Mouse (Mus musculus) neural tube, embryonic 13.5 days (tissue): ENCODE measurements at regions not wholly inside any gene's neighbourhood (a gene's known extent, or its start where the extent isn't known, plus 50 kb on each side); places are given as distances from the start of the nearest gene placed in this dataset.

Source experiments
- ATAC-seq: fragments of 200-750 bp; cut with Nextera tagmentation; 2 replicates; pipeline ENCODE4 v1.8.0; 2017; ENCODE audit warnings: low read depth, mild to moderate bottlenecking, moderate TSS enrichment, moderate library complexity
- H3K27ac ChIP-seq: fragments of 300-500 bp; sonication (generic); replicated peaks from 2 replicates; pipeline ENCODE4 v1.5.1; 2015; ENCODE audit warnings: moderate library complexity, mild to moderate bottlenecking, inconsistent platforms
- H3K27me3 ChIP-seq: fragments of 300-500 bp; sonication (generic); 2 replicates; pipeline ENCODE4 v1.6.1; 2015; ENCODE audit warnings: mild to moderate bottlenecking, inconsistent platforms
- H3K36me3 ChIP-seq: fragments of 300-500 bp; sonication (generic); 2 replicates; pipeline ENCODE4 v1.6.1; 2015; ENCODE audit warnings: mild to moderate bottlenecking, inconsistent platforms
- H3K4me1 ChIP-seq: fragments of 300-500 bp; sonication (generic); replicated peaks from 2 replicates; pipeline ENCODE4 v1.6.1; 2015; ENCODE audit warnings: inconsistent platforms
- H3K4me2 ChIP-seq: fragments of 300-500 bp; sonication (generic); 2 replicates; pipeline ENCODE4 v1.6.1; 2015; ENCODE audit warnings: inconsistent platforms, mild to moderate bottlenecking, moderate library complexity
- H3K4me3 ChIP-seq: fragments of 300-500 bp; sonication (generic); 2 replicates; pipeline ENCODE4 v1.5.1; 2015; ENCODE audit warnings: mild to moderate bottlenecking, inconsistent platforms
- H3K9ac ChIP-seq: fragments of 300-500 bp; sonication (generic); 2 replicates; pipeline ENCODE4 v1.6.1; 2015; ENCODE audit warnings: moderate library complexity, mild to moderate bottlenecking, inconsistent platforms
- H3K9me3 ChIP-seq: fragments of 300-500 bp; sonication (generic); 2 replicates; pipeline ENCODE4 v1.6.1; 2016; ENCODE audit warnings: inconsistent platforms
- WGBS: fragments of 180-500 bp; shearing (Covaris S2); methylation state at CpG from one replicate; pipeline ENCODE4 v1.1.7; 2015; 5-methylcytosine and 5-hydroxymethylcytosine counted together

GRCm38 (mm10) chr8:25361420-25361819 is 537.3 kb upstream of the Adam5 start:
- Histone ChIP-seq H3K9ac (no peak overlapping the region), H3K36me3 (no peaks in the 10 kb centered on the region)
- WGBS: 91% methylated on average over 5 of the region's 5 CpGs

DNA sequence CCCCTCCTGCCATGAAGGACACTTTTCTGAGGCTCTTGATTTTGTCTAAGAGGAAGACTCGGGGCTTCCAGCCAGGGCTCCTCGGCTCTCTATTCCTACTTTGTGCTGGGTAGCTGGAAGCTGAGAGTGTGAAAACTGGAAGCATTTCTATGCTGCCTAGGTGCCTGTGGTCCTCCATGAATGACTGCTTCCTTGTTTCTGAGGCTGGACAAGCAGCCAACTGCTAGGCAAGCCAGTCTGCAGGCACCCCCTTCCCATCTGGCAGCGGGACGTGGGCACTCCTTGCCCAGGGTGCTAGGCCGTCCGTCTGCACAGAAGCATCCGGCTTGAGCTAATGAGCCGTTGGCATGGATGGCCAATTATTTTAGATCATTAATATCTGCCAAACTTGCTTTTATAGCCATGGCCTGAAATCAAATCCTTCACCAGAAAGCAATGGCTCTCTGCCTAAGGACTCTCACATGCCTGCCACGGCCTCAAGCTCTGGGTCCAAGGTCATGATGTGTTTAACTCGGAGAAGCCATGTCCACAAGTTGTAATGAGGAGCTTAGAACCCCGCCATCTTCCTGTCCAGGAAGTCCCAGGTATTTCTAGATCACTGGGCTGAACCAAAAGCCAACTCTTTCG is 534.5 kb upstream of the Adam5 start:
- no peaks in the 10 kb centered on the region for H3K36me3 ChIP-seq
- H3K27ac ChIP-seq: no peak overlapping the region
- no peaks in the 10 kb centered on the region for H3K9me3 ChIP-seq
- H3K9ac ChIP-seq: no peak overlapping the region
- no peak overlapping the region for H3K4me2 ChIP-seq
- H3K4me1 ChIP-seq: peaks cover 12% of the 10 kb centered on the region
- 88% methylated on average over 12 of the region's 12 CpGs for WGBS
- ATAC-seq: no peak
- H3K27me3 ChIP-seq: no peaks in the 10 kb centered on the region
- no peak overlapping the region for H3K4me3 ChIP-seq

More at GRCm38 (mm10) chr8:25361420-25361819, 537.3 kb upstream of the Adam5 start:
- H3K4me3 ChIP-seq: no peak overlapping the region
- no peaks in the 10 kb centered on the region for H3K27me3 ChIP-seq
- H3K4me1 ChIP-seq: no peaks in the 10 kb centered on the region
- H3K27ac ChIP-seq: no peak overlapping the region
- no peaks in the 10 kb centered on the region for H3K9me3 ChIP-seq
- H3K4me2 ChIP-seq: no peak overlapping the region
- no peak for ATAC-seq

DNA sequence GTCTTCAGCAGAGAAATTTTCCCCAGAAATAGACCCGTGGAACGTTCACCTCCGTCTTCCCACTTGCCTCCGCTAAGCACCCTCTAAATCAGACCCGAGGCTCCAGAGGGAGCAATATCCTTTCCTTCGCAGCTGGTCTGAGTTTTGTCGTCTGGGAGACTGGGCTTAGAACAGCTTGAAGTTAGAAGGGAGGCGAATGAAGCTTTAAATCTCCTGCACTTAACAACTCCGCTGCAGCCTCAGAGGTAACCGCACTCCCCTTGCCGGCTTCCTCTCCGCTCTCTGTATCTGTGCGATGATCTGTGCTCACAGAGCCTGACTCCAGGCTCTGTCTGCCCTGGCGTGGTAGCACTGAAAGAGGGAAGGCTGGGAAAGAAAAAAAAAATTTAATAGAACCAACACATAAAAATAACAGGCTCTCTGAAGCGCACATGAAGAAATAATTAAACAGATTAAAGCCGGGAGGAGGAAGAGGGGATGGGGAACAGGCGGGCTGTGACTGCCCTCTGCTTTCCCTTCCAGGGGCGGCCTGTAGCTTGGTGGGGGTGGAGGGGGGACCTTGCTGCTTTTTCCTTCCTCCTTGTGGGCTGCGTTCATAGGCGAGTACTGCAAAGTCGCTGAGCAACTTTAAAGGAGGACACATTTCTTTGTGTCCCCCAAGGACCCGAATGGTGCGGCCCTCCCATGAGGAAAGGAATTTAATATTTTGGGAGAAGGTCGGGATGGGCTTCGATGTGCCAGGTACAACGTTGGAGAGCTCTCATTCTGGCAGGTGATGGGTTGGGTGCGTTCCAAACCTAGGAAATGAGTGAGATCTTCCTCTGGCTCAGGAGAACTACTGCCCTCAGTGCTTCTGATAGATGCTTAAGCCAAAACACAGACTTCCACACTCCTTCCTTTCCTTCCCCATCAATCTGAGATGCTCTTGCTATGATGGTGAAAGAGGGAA is 529.9 kb upstream of the Adam5 start:
- H3K9ac ChIP-seq: peak overlapping the region; percentile 39
- peak overlapping the region; percentile 49 for H3K4me2 ChIP-seq
- no peaks in the 10 kb centered on the region for H3K36me3 ChIP-seq
- WGBS: 11% methylated on average over 27 of the region's 27 CpGs
- peak overlapping the region; percentile 68 for H3K27ac ChIP-seq
- peaks cover 17% of the 10 kb centered on the region for H3K4me1 ChIP-seq
- peaks cover 9% of the 10 kb centered on the region; the same call in 1 of the 2 replicates for H3K27me3 ChIP-seq
- H3K9me3 ChIP-seq: no peaks in the 10 kb centered on the region
- ATAC-seq: peak; percentile 84
- peak overlapping the region; percentile 15 for H3K4me3 ChIP-seq

DNA sequence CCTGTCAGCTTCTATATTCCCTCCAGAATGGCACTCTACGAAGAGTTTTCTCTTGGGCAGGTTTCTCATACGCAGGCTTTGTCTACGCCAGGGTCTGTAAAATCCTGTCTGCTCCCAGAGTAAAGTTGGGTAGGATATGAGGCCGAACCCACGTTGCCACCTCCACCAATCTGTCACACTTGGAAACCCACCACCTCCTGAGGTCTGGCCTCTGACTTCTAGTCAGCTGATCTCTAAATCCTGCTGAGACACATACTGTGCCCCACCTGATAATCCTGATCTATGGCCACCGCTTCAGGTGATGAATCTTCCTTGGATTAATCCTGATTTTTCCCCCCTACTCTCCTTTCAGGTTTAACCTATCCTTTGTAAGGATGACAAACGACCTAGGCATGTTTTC is 529.2 kb upstream of the Adam5 start:
- peaks cover 17% of the 10 kb centered on the region for H3K4me1 ChIP-seq
- peak overlapping the region; percentile 15; the same call in 1 of the 2 replicates for H3K4me3 ChIP-seq
- ATAC-seq: peak; percentile 33; the same call in 1 of the 2 replicates
- 50% methylated on average over 7 of the region's 7 CpGs for WGBS
- H3K36me3 ChIP-seq: no peaks in the 10 kb centered on the region
- H3K9me3 ChIP-seq: no peaks in the 10 kb centered on the region
- peak overlapping the region; percentile 49 for H3K4me2 ChIP-seq
- H3K27ac ChIP-seq: peak overlapping the region; percentile 68
- H3K9ac ChIP-seq: 0 out of 2 replicates have a peak overlapping the region, but pooled peaks have one; percentile 39
- peaks cover 9% of the 10 kb centered on the region; the same call in 1 of the 2 replicates for H3K27me3 ChIP-seq

- H3K27me3 ChIP-seq: peaks cover 7% of the 10 kb centered on the region; the same call in 1 of the 2 replicates
- 82% methylated on average over 10 of the region's 10 CpGs for WGBS
- H3K4me2 ChIP-seq: no peak overlapping the region
- no peak overlapping the region for H3K9ac ChIP-seq
- no peak for ATAC-seq
- no peak overlapping the region for H3K4me3 ChIP-seq
- H3K4me1 ChIP-seq: peaks cover under 1% of the 10 kb centered on the region; the same call in 1 of the 2 replicates
- no peak overlapping the region for H3K27ac ChIP-seq
- no peaks in the 10 kb centered on the region for H3K36me3 ChIP-seq
- no peaks in the 10 kb centered on the region for H3K9me3 ChIP-seq
Observed at GRCm38 (mm10) chr8:25348003-25348683, 524.0 kb upstream of the Adam5 start.

DNA sequence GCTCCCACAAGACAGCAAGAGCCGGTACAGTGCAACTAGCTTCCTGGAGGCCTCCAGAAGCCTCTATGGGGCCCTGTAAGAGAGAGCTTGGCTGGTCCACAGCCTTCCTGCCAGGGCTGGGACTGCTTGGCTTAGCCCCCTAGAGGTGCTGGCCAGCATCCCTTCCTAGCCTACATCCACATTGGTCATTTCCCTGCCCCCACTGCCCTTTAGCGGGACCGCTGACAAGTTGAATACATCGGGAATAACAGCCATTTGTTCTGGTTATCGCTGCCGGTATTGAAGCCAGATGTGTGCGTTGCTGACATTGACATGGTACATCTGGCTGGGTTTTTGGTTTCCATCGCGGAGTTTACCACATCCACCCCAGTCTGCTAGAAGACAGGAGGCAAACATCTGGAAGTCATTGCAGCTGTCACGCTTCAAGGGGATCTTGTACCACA is 519.0 kb upstream of the Adam5 start:
- Histone ChIP-seq H3K4me1 (no peaks in the 10 kb centered on the region), H3K9ac (no peak overlapping the region), H3K36me3 (no peaks in the 10 kb centered on the region), H3K4me2 (no peak overlapping the region), H3K9me3 (no peaks in the 10 kb centered on the region), H3K4me3 (no peak overlapping the region), H3K27ac (no peak overlapping the region), H3K27me3 (no peaks in the 10 kb centered on the region)
- 77% methylated on average over 10 of the region's 10 CpGs for WGBS
- ATAC-seq: peak; percentile 53; the same call in 1 of the 2 replicates

GRCm38 (mm10) chr8:25342501-25342900 is 518.3 kb upstream of the Adam5 start:
- Histone ChIP-seq H3K27me3 (no peaks in the 10 kb centered on the region), H3K36me3 (no peaks in the 10 kb centered on the region), H3K9ac (no peak overlapping the region), H3K4me1 (no peaks in the 10 kb centered on the region), H3K4me3 (no peak overlapping the region), H3K9me3 (no peaks in the 10 kb centered on the region), H3K27ac (no peak overlapping the region), H3K4me2 (no peak overlapping the region)
- WGBS: 92% methylated on average over 5 of the region's 5 CpGs
- no peak for ATAC-seq

GRCm38 (mm10) chr8:25341225-25341624 is 517.1 kb upstream of the Adam5 start:
- Histone ChIP-seq H3K36me3 (no peaks in the 10 kb centered on the region), H3K4me1 (no peaks in the 10 kb centered on the region), H3K27ac (no peak overlapping the region), H3K4me2 (no peak overlapping the region), H3K27me3 (no peaks in the 10 kb centered on the region), H3K9ac (no peak overlapping the region), H3K9me3 (no peaks in the 10 kb centered on the region; the same call in 1 of the 2 replicates), H3K4me3 (no peak overlapping the region)
- WGBS: 57% methylated on average over 5 of the region's 5 CpGs
- no peak for ATAC-seq

DNA sequence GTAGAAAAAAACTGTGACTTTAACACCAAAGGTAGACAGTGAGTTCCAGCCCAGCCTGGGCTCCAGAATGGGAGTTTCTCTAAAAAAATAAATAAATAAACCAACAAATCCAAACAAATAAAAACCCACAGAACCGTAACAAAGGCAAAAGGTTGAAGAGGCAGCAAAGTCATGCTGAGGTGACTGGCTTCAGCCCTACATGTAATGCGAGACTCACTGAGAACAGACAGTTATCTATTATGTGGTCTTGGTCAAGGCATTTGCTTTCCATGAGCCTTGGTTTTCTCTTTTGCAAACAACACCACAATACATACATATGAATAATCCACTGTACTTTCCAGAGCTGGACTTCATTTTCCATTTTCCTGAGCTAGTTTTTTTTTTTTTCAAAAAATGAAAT is 516.6 kb upstream of the Adam5 start:
- Histone ChIP-seq H3K4me3 (no peak overlapping the region), H3K27me3 (no peaks in the 10 kb centered on the region), H3K36me3 (no peaks in the 10 kb centered on the region), H3K9ac (no peak overlapping the region), H3K27ac (no peak overlapping the region), H3K4me1 (no peaks in the 10 kb centered on the region), H3K9me3 (no peaks in the 10 kb centered on the region; the same call in 1 of the 2 replicates), H3K4me2 (no peak overlapping the region)
- WGBS: 75% methylated on average over 2 of the region's 2 CpGs
- ATAC-seq: no peak

GRCm38 (mm10) chr8:25332120-25332607 is 508.0 kb upstream of the Adam5 start:
- Histone ChIP-seq H3K36me3 (no peaks in the 10 kb centered on the region), H3K9me3 (no peaks in the 10 kb centered on the region; the same call in 1 of the 2 replicates), H3K4me3 (no peak overlapping the region), H3K27ac (peak overlapping the region; percentile 75), H3K9ac (no peak overlapping the region), H3K4me1 (peaks cover 43% of the 10 kb centered on the region), H3K27me3 (no peaks in the 10 kb centered on the region; the same call in 1 of the 2 replicates), H3K4me2 (no peak overlapping the region)
- 20% methylated on average over 8 of the region's 8 CpGs for WGBS
- peak; percentile 70 for ATAC-seq

- Histone ChIP-seq H3K9ac (no peak overlapping the region), H3K4me3 (no peak overlapping the region), H3K4me1 (peaks cover 43% of the 10 kb centered on the region), H3K9me3 (no peaks in the 10 kb centered on the region), H3K36me3 (no peaks in the 10 kb centered on the region), H3K4me2 (no peak overlapping the region), H3K27ac (peak overlapping the region; percentile 75), H3K27me3 (no peaks in the 10 kb centered on the region; the same call in 1 of the 2 replicates)
- peak; percentile 16; the same call in 1 of the 2 replicates for ATAC-seq
- WGBS: 48% methylated on average over 7 of the region's 7 CpGs
Observed at GRCm38 (mm10) chr8:25331161-25331776, 507.1 kb upstream of the Adam5 start.
